Mouse (Mus musculus) brain, embryonic 14.5 days (tissue): ENCODE results near the gene Tspan31. TPM values are rescaled to one million over a fixed set of nuclear protein-coding genes. Genes with fewer than 3 reads are reported as not detected.

Source experiments
- DNase-seq: peaks from one replicate; pipeline ENCODE4 v3.0.0-alpha.2; 2011; ENCODE audit warnings: low read depth
- CTCF ChIP-seq: fragments of 200-500 bp; IDR thresholded peaks from 2 replicates; pipeline ENCODE4 v1.5.1; 2012; ENCODE audit warnings: inconsistent platforms, mild to moderate bottlenecking, moderate library complexity, borderline replicate concordance; ENCODE audit not compliant: insufficient read depth, insufficient read length; ENCODE audit errors: extremely low read depth
- POLR2A ChIP-seq: fragments of 200-500 bp; IDR thresholded peaks from 2 replicates; pipeline ENCODE4 v1.6.1; 2012; ENCODE audit warnings: mild to moderate bottlenecking, inconsistent platforms, borderline replicate concordance; ENCODE audit not compliant: poor library complexity, insufficient read depth, insufficient read length, severe bottlenecking; ENCODE audit errors: extremely low read depth
- polyA plus RNA-seq: library from polyadenylated mRNA; depleted of rRNA; stranded (reverse); fragments of >200 nt; gene quantifications from 2 replicates; pipeline ENCODE4 v1.2.3, GENCODE M21; 2012; rRNA removed

Tspan31 gene
- 96.5 and 115 TPM in 2 replicates for polyA plus RNA-seq

- peak; percentile 68; the same call in 1 of the 2 replicates for TF ChIP-seq POLR2A
- TF ChIP-seq CTCF, result no peak
- peak; percentile 99 for DNase-seq
Observed at GRCm38 (mm10) chr10:127070190-127071121, at the start of gene Tspan31. TSS of gene Tspan31 (minus strand) at chr10:127070264.

GRCm38 (mm10) chr10:127119229-127119628 lies 49.2 kb upstream of the Tspan31 start:
- TF ChIP-seq CTCF, result no peak
- no peak for TF ChIP-seq POLR2A
- no peak for DNase-seq

DNA sequence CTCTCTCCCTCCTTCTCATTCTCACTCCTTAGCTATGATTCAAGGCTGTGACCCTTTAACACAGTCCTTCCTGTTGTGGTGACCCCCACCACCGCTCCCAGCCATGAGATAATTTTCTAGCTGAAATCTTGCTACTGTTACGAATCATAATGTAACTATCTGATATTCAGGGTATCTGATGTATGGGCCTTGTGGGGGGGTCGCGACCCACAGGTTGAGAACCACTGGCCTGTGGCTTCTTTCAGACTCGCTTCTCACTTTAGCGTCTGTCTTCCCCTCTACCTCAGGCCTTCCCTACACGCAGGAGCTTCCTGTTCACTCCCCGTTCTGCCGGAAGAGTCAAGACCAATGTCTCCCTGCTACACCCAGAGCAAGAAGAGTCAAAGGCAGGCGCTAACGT lies 48.4 kb upstream of the Tspan31 start:
- no peak for TF ChIP-seq CTCF
- no peak for DNase-seq

DNA sequence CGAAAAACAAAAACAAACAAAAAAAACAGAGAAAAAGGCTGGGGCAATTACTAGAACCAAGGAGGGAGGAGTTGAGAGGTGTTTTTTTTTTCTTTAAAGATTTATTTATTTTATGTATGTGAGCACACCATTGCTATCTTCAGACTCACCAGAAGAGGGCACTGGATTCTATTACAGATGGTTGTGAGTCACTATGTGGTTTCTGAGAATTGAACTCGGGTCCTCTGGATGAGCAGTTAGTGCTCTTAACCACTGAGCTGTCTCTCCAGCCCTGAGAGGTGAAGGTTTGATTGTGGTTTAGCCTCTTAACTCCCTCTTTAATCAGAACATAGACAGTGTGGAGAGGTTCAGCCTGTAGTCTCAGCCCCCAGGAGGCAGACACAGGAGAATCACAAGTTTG lies 45.0 kb upstream of the Tspan31 start:
- DNase-seq, result no peak
- TF ChIP-seq POLR2A, result no peak
- no peak for TF ChIP-seq CTCF

- no peak for DNase-seq
- TF ChIP-seq CTCF (no peak), POLR2A (no peak)
Observed at GRCm38 (mm10) chr10:127114408-127114807, 44.3 kb upstream of the Tspan31 start.

DNA sequence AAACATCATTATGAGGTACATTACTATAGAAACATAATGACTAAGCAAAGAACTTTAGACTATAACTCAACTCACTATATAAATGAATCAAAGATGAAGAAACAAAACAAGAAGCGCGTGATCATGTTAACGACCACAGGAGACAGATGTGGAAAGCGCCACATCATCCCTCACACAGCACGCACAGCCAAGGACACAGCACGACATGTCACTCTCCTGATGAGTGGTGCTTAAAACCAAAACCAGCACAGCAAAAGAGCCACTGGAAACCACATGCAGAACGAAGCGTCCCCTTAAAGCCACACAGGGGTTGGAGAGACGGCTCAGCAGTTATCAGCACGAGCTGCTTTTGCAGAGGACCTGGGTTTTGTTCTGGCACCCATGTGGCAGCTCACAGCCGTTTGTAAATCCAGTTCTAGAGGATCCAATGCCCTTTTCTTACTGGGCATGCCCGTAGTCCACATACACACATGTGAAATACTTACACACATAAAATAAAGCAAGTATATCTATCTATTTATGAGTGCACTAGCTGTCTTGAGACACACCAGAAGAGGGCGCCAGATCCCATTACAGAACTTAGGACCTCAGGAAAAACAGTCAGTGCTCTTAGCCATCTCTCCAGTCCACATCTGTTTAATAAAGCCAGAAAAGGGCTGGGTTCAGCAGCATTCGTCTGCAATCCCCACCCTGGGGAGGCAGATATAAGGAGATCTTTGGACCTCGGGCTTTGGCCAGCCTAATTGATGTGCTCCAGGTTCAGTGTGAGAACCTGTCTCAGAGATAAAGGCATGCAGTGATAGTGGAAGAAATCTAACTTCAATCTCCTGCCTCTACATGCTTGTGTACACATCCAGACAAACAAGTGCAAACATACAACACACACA lies 41.2 kb upstream of the Tspan31 start:
- no peak for DNase-seq
- TF ChIP-seq POLR2A, result no peak
- peak; percentile 16; the same call in 1 of the 2 replicates for TF ChIP-seq CTCF

DNA sequence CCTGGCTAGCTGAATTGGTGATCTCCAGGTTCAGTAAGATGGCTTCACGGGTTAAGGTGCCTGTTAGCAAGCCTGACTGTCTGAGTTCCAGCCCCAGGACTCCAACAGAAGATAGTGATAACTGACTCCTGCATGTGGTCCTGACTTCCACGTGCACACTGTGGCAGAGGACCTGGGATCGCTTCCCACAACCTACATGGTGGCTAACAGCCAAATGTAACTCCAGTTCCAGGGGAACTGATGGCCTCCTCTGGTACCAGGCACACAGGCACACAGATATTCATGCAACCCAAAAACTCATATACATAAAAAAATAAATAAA lies 38.2 kb upstream of the Tspan31 start:
- TF ChIP-seq POLR2A, result no peak
- no peak for TF ChIP-seq CTCF
- no peak for DNase-seq

DNA sequence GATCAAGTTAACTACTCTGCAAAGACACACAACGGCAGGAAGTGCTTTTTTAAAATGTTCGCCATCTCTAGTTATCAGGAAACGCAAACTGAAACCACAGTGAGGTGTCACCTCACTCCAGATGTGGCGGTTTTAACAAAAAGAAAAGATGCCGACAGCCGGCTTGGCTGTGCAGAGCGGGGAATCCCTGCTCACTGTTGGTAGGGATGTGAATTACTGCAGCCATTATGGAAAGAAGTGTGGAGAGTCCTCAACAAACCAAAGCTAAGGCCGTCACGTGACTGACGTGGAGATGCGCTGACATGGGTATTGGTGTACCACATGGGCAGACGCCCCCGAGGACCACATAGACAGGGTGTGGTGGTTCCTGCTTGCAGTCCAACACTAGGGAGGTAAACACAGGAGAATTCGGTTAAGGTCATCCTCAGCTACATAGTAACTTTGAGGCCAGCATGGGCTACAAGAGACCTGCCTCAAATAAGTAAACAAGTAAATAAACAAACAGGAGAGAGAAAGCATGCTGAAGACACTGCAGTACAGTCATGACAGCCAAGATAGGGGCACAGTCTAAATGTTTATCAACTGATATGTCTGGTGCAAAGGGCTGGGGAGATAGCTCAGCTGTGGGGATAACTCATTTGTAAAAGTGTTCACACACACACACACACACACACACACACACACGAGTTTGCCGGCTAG lies 37.6 kb upstream of the Tspan31 start:
- no peak for TF ChIP-seq POLR2A
- no peak for TF ChIP-seq CTCF
- DNase-seq, result no peak

- TF ChIP-seq CTCF (no peak), POLR2A (no peak)
- no peak for DNase-seq
Observed at GRCm38 (mm10) chr10:127103631-127104030, 33.6 kb upstream of the Tspan31 start.

DNA sequence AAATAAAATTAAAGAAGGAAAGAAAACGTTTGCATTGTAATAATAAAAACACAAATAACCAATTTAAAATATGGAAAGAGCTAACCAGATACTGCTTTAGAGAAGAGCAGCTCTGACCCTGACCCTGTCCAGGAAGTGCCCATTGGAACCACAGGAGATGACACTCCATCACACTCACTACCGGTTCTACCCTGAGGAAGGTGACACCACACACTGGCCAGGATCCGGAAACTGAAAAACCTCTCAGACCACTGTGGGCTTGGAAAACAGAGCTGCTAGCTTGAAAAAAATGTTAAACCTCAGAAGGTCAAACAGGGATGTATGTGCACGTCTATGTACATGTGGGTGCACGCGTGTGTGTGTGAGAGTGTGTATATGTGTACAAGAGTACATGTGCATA lies 31.1 kb upstream of the Tspan31 start:
- no peak for DNase-seq
- TF ChIP-seq POLR2A (no peak), CTCF (no peak)

DNA sequence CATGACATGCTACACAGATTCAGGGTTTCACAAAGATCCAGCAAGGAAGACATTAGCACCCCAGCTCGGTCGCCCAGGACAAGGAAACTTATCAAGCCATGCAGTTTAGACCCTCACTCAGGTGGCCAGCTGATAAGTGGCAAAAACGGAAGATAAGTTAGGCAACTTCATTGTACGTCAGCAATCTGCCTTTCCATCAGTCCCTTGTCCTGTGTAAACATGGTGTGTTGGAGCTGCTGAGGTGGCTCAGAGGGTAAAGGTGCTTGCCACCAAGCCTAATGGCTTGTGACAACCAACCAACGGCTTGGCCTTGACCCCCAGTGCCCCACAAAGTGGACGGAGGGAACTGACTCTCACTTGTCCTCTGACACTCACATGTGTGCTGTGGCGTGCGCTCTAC lies 30.4 kb upstream of the Tspan31 start:
- no peak for TF ChIP-seq POLR2A
- no peak for TF ChIP-seq CTCF
- DNase-seq, result no peak
